Mouse (Mus musculus) common myeloid progenitor, adult 5-6 weeks (primary cell): ENCODE data around the gene Dapk2. TPM values are rescaled to one million over a fixed set of nuclear protein-coding genes. Genes with fewer than 3 reads are reported as not detected.

Source experiments
- ATAC-seq: replicated peaks from 2 replicates; pipeline ENCODE4 v1.8.0; 2016; ENCODE audit warnings: low read depth, mild to moderate bottlenecking, moderate TSS enrichment, inconsistent platforms; ENCODE audit not compliant: poor library complexity, severe bottlenecking
- total RNA-seq: library from RNA; stranded (forward); fragments of 200-1000, 187-1606 nt; gene quantifications from 2 replicates; pipeline ENCODE4 v1.2.3, GENCODE M21; 2017

The Dapk2 gene
- 4.0 and 4.1 TPM in 2 replicates for total RNA-seq

DNA sequence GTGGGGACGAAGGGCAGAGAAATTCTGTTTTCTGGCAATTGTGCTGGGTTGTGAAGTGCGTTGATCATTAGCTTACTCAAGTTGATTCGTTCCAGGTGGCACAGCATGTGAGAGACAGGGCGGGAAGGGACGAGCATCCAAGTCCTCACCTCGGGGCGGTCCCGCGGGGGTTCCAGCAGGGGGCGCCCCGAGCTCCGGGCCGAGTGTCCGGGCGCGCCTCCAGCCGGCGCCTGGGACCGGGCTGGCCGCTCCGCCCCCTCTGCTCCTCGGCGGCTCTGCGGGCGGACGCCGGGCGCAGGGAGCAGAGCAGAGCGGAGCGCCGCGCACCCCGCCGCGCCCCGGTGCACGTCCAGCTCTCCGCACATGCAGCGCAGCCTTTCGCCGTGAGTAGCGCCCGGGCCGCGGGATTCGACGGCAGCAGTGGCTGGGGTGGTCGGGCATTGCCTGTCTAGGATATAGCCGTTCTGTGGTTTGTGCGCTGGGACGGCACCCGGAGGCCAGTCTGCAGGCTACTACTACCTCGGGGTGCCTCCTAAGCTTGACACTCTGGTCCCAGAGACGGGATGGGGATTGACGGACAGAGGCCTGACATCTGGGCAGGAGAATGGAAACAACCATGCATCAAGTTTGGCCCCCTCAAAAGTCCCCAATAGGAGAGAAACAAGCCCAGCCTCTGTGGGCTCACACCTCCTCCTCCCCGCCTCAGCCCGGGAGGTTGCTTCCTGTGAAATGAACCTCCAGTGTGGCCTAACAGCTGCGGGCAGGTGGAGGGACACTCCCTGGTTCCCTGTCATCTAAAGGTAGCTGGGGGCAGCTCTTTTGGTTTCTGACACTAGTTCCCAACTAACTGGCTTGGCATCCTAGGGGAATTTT lies at the start of gene Dapk2:
Gene Dapk2 (plus strand): TSS at position 266 of the 873 bp plus-strand sequence.
- peak; percentile 70 for ATAC-seq

DNA sequence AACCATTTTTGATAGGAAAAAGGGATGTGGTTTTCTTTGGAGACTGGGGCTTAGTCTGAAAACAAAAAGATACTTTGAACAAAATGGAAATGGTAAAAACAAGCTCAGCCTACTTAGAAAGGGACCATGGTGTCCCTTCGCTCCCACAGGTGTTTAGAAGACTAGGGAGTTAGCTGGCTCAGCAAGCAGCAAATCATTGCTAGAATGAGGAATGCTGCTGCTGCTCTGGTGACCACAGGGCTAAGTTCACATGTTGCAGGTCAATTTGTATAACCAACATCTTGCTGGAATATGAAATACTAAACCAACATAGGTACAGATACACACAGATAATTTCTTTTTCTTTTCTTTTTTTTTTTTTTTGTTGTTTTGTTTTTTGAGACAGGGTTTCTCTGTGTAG lies 48.4 kb upstream of the Dapk2 start:
- ATAC-seq = no peak

DNA sequence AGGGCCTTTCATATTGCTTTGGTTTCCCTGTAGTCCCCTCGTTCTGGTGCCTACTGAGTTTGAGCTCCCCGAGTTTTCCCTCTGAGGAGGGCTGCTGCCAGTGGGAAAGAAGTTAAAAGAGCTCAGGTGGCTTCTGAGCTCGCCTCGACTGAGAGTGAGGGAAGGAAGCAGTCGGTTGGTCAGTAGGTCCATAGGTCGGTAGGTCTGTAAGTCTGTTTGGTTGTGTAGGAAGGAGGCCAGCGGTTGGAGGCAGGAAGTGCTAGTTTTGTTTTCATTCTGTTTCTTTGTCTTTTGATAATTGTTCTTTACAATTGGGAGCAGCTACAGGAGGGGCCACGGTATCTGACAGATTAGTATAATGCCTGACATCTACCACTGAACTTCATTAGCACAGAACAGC lies 47.9 kb upstream of the Dapk2 start:
- no peak for ATAC-seq

DNA sequence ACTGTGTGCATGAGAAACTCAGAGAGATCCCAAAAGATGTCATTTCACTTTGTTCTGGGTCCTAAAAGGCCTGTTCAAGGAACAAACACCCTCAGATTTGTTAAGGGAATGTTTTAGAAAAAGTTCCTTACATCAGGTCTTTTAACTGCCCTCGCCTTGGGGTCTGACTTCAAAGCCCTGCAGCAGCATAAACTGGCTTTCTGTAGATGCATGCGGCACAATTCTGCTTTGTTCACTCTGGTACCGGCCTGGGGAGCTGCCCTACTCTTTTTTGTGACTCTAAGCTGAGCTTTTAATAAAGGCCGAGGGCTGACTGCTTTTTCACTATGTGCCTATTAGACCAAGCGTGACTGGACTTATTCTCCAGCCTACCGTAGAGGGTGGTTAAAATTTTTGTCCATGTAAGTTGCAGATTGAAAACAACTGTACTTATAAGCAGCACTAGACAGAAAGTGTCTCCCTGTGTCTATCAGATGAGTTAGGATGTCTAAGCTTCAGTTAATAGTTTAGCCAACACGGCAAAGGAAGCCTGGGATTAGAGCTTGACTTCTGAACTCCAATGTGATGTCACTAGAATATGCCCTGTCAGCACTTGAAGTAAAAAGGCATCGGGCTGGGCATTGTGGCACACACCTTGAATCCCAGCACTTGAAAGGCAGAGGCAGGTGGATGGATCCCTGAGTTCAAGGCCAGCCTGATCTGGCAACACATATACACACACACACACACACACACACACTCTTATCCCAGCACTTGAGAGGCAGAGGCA lies 47.2 kb upstream of the Dapk2 start:
- no peak for ATAC-seq

DNA sequence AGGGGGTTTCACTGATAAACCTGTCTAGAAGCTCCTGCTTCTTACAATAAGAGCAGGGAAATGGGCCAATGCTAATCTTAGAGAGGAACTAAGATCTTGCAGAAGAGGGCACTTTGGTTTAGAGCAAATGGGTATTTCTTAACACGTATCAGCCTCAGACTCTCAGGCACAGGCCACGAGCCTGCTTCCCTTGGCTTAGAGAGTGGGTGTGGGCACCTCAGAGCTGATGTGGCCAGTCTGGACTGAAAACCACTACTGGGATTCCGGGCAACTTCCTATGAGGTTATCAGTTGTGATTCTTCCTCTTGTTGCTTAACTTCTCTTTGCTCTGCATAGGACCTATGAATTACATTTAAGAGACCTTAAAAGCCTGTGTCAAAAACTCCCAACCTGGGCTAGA lies 43.7 kb upstream of the Dapk2 start:
- ATAC-seq = peak; percentile 86

DNA sequence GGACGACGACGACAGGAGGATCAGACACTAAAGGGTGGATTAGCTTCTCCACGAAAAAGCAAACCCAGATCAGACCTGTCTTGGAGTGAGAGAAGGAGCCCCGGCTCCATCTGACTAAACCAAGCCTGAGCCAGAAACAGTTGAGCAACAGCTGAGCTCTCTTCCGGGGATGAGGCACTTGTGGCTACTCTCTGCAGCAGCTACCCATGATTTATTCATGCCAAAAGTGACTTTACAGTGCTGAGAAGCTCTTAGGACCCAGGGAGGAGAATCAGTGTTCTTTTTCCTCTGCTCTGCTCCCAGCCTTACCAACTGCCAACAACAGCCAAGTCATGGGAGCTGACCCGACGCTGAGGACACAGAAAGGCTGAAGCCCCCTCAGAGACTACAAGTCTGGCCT lies 41.1 kb upstream of the Dapk2 start:
- ATAC-seq = no peak

DNA sequence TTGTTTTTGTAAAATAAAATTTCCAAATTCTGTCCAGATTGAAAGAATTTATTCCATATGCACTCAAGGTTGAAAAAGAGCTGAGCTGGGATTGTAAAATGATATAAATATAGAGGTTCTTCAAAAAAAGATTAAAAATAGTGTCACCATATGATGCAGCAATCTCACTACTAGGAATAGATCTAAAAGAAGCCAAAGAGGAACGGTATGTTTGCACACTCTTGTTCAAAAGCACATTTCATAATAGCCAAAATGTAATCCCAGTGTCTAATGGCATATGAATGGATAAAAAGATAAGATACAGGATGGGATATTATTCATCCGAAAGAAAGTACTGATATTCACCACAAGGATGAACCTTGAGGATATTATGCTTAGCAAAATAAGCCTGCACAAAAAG lies 38.5 kb upstream of the Dapk2 start:
- ATAC-seq = no peak

DNA sequence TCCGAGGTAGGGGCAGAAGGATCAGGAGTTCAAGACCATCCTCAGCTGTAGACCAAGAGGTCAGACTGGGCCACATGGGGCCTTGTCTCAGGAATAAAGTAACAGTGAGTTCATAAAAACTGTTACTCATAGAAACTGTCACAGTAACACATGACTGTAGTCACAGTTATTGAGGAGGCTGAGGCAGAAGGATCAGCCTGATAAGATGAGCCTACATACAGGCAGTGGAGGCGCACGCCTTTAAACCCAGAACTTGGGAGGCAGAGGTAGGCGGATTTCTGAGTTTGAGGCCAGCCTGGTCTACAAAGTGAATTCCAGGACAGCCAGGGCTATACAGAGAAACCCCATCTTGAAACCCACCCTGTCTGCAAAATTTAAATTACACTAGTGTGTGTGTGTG lies 37.9 kb upstream of the Dapk2 start:
- no peak for ATAC-seq

DNA sequence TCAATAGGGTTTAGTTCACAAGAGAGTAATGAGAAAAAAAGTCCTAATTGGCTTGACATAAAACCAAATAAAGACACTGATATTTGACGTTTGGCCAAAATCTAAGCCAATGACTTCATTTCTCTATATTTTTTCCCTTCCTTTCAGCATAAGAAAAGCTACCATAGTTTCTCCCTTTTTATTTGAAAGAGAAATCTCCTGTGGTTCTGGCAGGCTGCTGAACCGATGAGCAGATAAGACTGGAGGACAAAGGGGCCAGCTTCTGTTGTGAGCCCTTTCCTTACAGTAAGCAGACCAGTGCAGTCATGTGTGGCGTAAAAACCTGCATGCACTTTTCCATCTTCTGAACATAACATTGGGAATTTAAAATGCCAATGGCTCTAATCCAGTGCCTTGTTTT lies 37.1 kb upstream of the Dapk2 start:
- no peak for ATAC-seq

DNA sequence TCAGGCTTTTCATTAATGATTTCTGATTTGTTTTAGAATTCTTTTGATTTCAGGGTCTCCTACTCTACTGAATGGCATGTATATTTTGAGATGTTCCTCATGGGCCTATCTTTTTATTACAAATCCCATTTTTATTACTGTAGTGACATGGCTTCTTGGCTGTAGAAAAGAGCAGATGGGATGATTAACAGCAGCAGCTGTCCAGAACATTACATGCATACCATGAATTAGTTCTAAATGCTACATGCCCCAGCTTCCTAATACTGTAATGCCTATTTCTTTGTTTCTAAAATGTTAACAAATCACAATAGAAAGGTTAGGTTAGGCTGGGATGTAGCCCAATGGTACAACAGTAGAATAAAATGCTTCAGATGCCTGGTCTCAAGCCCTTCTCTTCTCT lies 36.6 kb upstream of the Dapk2 start:
- no peak for ATAC-seq

DNA sequence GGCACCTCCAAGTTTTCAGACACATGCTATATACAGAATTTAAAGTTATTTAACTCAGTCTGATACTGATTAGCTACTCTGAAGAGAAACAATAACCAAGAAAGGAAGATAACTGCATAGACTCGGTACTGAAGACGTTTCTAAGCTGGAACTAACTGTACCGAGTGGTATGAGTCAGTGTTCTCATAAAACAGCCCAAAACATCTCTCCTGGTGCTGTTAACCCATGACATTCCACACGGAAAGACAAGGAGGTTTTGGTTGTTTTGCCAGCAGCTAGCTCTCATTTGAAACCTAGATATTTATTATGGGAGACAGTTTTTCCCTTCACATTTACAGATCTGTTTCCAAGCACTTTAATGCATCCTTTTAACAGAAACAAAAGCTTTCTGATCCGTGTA lies 34.4 kb upstream of the Dapk2 start:
- ATAC-seq = no peak

DNA sequence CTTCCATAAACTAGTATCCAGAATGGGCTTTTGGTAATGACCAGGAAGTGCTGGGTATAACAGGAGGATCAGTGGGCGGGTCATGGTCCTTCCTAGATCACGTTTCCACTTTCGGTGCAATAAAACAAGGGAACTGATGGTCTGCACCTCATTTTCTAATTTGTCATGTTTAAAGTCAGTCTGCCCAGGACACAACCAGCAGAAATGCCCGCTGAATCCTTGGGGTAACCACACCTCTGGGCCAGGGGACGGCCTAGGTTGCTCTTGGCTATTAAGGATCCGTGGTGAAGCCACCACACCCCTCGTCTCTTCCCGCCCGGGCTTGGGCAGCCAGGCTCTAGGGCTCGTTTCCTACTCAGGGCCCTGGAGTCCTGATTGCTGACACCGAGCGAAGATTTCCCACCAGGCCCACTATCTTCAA lies 33.9 kb upstream of the Dapk2 start:
- ATAC-seq = no peak; the same call in 1 of the 2 replicates

DNA sequence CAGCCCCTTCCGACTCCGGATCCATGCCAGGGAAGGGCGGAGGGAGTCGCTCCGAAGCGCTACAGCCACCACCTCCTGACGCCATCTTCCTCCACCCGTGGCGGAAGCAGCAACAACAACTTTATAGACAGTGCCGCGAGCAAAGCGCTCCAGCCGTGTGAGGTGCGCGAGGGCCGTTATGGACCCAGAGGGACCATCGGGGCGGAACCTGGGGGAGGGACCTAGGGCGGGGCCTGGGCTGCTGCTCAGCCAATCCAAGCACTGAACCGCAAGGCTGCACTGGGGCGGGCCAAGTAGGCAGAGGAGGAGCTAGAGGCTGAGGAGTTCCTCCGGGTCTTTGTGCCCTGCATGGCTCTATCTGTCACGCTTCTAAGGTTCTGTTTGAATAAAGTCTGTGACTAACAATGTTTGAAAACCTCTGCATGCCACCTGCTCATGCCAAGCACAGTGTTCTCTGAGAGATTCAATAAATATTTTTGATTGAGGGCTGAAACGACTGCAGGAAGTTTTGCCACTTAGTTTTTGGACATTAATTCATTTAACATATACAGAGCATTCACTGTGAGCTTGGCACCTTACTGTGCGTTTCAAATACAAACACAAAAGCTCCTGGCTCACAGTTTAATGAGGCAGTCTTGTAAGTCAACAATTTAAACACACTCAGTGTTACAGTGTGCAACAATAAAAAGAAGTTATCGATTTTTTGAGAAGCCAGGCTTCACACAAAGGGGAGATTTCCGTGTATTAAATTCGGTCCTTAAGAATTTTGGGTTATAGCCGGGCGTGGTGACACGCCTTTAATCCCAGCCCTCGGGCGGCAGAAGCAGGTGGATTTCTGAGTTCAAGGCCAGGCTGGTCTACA lies 33.1 kb upstream of the Dapk2 start:
- ATAC-seq = peak; percentile 82

DNA sequence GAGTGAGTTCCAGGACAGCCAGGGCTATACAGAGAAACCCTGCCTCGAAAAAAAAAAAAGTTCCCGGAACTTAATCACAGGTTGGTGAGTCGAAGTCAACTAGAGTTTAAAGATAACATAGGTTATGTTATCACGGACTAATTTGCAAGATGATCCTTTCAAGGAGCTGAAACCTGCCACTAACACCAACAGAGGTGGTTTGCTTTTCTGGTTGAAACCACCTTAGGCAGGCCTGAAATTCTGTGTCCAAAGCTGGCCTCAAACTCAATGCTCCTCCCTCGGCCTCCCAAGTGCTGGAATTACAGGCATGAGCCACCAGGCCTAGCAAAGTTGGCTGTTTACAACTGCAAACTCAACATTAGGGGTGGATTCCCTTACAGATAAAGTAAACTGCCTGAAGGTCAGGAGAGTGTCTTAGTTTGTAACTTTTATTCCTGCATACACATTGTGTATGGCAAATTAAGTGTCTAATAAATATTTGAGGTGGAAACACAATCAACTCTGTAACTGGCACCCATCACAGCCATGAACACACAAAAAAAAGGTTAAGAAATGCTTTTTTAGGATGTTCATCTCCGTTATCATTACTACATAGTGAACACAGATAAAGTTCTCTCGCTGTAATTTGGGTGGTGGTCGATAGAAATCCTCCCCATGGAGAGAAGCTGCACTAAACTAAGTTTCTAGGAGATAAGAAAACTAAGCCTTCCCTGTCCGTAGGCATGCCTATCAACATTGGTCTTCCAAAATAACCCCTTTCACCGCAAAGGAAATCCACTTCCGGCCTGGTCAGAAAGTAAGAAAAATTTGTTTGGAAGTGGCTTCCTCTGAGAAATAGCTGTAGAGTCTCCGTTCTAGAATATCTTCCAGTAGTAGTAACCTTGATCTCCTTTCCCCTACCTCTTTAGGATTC lies 32.2 kb upstream of the Dapk2 start:
- ATAC-seq = peak; percentile 10; the same call in 1 of the 2 replicates

DNA sequence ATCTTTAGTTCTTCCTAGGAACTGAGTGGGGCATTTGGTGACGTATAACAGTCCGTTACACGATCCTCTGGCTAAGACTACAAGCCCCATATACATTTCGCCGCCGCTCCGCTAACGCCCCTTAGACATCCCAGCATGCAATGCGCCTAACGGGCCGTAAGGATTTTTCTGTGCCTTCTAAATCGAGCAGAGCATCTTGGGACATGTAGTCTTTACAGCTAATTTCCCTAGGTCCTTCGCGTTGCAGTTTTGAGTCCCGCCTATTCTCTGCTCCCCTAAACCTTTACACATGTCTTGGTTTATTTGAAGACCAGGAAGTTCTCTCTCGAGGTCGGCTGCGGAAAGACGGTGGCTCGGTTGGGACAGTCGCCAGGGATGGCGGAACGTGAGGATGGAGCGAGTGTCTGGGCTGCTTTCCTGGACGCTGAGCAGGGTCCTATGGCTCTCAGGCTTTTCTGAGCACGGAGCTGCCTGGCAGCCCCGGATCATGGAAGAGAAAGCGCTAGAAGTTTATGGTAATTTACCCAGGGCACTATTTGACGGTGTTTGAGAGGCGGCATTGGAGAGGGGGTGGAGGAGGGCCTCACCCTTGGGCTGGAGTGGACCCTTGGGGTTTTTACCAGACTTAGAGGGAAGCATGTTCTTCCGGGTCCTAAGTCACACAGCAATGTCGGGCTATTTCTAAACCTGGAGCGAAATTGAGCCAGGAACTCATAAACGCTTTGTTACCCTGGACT lies 31.4 kb upstream of the Dapk2 start, which contains the start of the genes Snx1 and Ciao2a:
Gene Snx1 (minus strand): TSS at position 132 of the 737 bp plus-strand sequence.
Gene Ciao2a (plus strand): TSS at position 156 of the 737 bp plus-strand sequence.
- ATAC-seq = peak; percentile 80

DNA sequence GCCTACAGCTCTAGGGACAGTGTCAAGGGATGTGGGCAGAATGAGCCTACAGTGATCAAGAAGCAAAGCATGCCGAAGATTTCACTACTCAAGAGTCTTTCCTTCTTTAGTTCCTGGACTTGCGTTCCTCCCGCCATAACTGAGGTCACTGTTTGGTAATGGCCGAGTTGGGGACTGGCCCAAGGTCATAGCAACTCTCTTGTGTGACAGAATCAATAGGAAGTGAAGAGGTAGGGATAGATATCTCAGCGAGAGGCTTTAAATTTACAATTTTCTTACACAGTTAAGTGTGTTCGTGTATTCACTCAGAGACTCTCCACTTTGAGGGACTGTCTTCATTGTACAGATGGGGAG lies 30.9 kb upstream of the Dapk2 start:
- no peak for ATAC-seq

DNA sequence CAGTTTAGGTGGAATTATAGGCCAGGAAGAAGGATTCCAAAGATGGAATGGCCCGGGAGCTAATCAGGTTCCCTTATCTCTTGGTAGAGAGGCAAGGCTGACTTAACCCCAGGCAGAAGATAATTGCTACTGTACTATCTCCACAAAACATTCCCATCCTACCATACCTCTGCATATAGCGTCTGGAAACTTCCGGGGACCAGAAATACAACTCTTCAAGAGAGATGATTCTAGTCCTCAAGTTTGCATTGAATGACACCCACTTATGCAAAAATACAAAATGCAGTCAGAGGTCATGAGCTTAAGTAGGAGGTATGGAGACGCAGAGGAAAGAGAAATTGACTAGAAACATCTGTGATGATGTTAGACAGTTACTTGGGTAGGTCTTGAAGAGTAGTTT lies 30.1 kb upstream of the Dapk2 start:
- no peak for ATAC-seq

DNA sequence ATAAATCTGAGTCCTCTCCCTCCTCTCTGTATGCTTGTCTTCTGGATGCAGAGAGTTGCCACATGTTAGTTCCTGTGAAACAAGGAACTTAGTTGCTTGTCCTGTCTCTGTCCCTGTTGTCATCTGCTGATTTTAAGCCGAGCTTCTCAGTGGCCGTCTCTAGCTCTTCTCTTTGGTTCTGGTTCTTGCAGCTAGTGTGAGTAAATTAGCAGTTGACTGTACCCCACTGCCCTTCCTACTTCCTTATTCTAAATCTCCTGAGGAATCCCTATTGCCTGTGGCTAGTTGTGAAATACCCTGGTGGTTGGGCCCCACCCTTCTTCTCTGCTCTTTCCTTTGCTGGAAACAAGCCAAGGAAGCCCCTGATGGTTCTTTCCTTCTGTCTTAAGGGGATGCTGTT lies 26.6 kb upstream of the Dapk2 start:
- ATAC-seq = peak; percentile 67

DNA sequence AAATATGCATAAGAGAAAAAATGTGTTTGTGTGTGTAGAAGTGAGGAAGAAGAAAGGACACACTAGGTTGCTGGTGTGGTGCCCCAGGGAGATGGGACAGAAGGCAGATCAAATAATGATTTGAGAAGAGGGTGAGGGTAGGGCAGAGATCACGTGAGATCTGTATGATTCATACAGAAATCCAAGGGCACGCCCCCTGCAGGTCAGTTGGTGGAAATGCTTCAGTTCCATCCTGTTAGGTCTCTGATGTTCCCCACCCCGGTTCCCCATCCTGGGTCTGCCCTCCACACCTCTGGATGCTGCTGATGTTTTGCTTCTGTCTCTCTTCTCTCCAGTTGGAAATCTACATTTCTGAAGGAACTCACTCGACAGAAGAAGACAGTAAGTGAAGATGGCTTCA lies 22.1 kb upstream of the Dapk2 start:
- peak; percentile 46; the same call in 1 of the 2 replicates for ATAC-seq
